Mouse (Mus musculus) forebrain, embryonic 15.5 days (tissue): Measurements from ENCODE around the gene Ddx27. TPM values are rescaled to one million over a fixed set of nuclear protein-coding genes. Genes with fewer than 3 reads are reported as not detected.
A peak's percentile ranks its signal among the peaks of the same experiment; 100 is the strongest.

Experiments used
- ATAC-seq: fragments of 200-750 bp; cut with Nextera tagmentation; replicated peaks from 2 replicates; pipeline ENCODE4 v1.8.0; 2017; ENCODE audit warnings: mild to moderate bottlenecking, moderate TSS enrichment, moderate library complexity
- H3K27ac ChIP-seq: fragments of 300-500 bp; sonication (generic); replicated peaks from 2 replicates; pipeline ENCODE4 v1.5.1; 2015; ENCODE audit warnings: mild to moderate bottlenecking, inconsistent platforms
- H3K27me3 ChIP-seq: fragments of 300-500 bp; sonication (generic); 2 replicates; pipeline ENCODE4 v1.6.1; 2015; ENCODE audit warnings: inconsistent platforms
- H3K36me3 ChIP-seq: fragments of 300-500 bp; sonication (generic); 2 replicates; pipeline ENCODE4 v1.6.1; 2015; ENCODE audit warnings: mild to moderate bottlenecking, inconsistent platforms
- H3K4me1 ChIP-seq: fragments of 300-500 bp; sonication (generic); 2 replicates; pipeline ENCODE4 v1.6.1; 2015; ENCODE audit warnings: inconsistent platforms
- H3K4me2 ChIP-seq: fragments of 300-500 bp; sonication (generic); replicated peaks from 2 replicates; pipeline ENCODE4 v1.6.1; 2015; ENCODE audit warnings: mild to moderate bottlenecking, inconsistent platforms
- H3K4me3 ChIP-seq: fragments of 300-500 bp; sonication (generic); 2 replicates; pipeline ENCODE4 v1.5.1; 2015; ENCODE audit warnings: mild to moderate bottlenecking, inconsistent platforms
- H3K9ac ChIP-seq: fragments of 300-500 bp; sonication (generic); replicated peaks from 2 replicates; pipeline ENCODE4 v1.6.1; 2015; ENCODE audit warnings: mild to moderate bottlenecking, inconsistent platforms
- H3K9me3 ChIP-seq: fragments of 300-500 bp; sonication (generic); 2 replicates; pipeline ENCODE4 v1.6.1; 2016; ENCODE audit warnings: inconsistent platforms
- WGBS: fragments of 180-500 bp; shearing (Covaris S2); methylation state at CpG from one replicate; pipeline ENCODE4 v1.1.7; 2015; ENCODE audit warnings: mixed read lengths; 5-methylcytosine and 5-hydroxymethylcytosine counted together
- polyA plus RNA-seq: library from polyadenylated mRNA; unstranded; fragments of >200 nt; fragmentation: Nextera tagmentation; extraction: Ambion mirVana; gene quantifications from 2 replicates; pipeline ENCODE4 v1.2.1, GENCODE M21; 2015

The Ddx27 gene
- polyA plus RNA-seq, 1 experiment from 2014 or later, result 41.3 TPM

DNA sequence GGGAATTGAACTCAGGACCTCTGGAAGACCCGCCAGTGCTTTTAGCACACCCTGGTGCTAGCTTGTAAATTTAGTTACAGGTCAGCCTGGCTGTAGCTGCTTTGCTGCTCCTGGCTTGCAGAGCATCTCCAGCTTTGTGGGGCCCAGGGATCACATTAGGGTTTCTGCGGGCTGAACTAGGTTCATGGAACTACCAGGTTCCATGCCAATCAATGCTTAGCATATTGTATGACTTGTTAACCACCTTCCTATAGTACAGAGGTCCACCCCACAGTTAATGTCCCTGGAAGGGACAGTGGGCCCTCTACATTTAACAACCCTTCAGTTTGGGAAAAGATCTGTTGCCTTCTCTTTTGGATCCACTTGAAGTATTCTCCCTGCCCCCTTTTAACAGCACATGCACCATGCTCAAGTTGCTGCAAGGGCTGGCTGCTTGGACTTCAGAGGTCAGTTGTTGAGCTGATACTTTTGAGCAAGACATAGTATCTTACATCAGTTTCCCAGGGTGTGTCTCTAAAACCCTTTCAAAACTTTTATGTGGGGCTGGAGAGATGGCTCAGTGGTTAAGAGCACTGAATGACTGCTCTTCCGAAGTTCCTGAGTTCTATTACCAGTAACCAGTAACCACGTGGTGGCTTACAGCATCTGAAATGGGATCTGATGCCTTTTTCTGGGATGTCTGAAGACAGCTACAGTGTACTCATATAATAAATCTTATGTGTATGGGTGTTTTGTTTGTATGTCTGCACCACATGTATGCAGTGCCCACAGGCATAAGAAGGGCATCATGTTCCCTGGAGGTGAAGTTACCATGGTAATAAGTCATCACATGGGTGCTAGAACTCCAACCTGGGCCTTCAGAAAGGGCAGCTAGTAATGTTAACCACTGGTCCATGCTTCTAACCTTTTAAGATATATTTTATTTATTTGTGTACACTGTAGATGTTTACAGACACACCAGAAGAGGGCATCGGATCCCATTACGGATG is 51.8 kb downstream of the Ddx27 start:
- no peak overlapping the region for H3K4me2 ChIP-seq
- H3K9me3 ChIP-seq, result no peaks in the 10 kb centered on the region
- no peaks in the 10 kb centered on the region for H3K27me3 ChIP-seq
- H3K4me1 ChIP-seq, result peaks cover 28% of the 10 kb centered on the region
- no peak overlapping the region for H3K27ac ChIP-seq
- WGBS, result 32% methylated on average over 6 of the region's 6 CpGs
- no peak overlapping the region for H3K4me3 ChIP-seq
- peaks cover 26% of the 10 kb centered on the region for H3K36me3 ChIP-seq
- no peak overlapping the region for H3K9ac ChIP-seq
- ATAC-seq, result no peak

GRCm38 (mm10) chr2:167067575-167067974 is 52.6 kb downstream of the Ddx27 start:
- Histone ChIP-seq H3K9ac (no peak overlapping the region), H3K36me3 (peaks cover 26% of the 10 kb centered on the region), H3K4me2 (no peak overlapping the region), H3K9me3 (no peaks in the 10 kb centered on the region), H3K4me3 (no peak overlapping the region), H3K27me3 (no peaks in the 10 kb centered on the region), H3K27ac (peak overlapping the region; percentile 8; the same call in 1 of the 2 replicates), H3K4me1 (peaks cover 30% of the 10 kb centered on the region)
- ATAC-seq, result no peak
- WGBS, result 54% methylated on average over 6 of the region's 6 CpGs

- Histone ChIP-seq H3K27ac (no peak overlapping the region), H3K9ac (no peak overlapping the region), H3K4me3 (no peak overlapping the region), H3K4me1 (peaks cover 21% of the 10 kb centered on the region), H3K4me2 (no peak overlapping the region), H3K36me3 (peaks cover 19% of the 10 kb centered on the region), H3K27me3 (no peaks in the 10 kb centered on the region), H3K9me3 (no peaks in the 10 kb centered on the region)
- no peak for ATAC-seq
- WGBS, result 53% methylated on average over 6 of the region's 6 CpGs
Measured at GRCm38 (mm10) chr2:167070341-167070740, 55.3 kb downstream of the Ddx27 start.

DNA sequence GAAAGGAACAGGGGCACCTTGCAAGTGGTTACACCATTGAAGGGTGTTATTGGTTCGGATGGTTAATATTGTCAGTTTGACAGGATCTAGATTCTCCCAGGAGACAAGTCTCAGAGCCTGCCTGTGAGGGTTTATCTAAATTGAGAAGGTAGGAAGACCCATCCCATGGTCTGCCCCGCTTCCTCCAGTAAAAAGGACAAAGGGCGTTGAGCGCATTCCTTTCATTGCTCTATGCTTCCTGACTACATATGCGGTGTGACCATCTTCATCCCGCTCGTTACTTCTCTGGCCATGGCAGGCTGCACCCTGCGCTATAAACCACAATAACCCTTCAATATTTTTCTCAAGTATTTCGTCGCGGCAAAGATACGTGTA is 56.3 kb downstream of the Ddx27 start:
- Histone ChIP-seq H3K27ac (peak overlapping the region; percentile 89), H3K27me3 (no peaks in the 10 kb centered on the region), H3K4me1 (peaks cover 15% of the 10 kb centered on the region), H3K4me2 (peak overlapping the region; percentile 54), H3K9me3 (no peaks in the 10 kb centered on the region), H3K4me3 (peak overlapping the region; percentile 51), H3K9ac (peak overlapping the region; percentile 54), H3K36me3 (peaks cover 10% of the 10 kb centered on the region; the same call in 1 of the 2 replicates)
- 25% methylated on average over 12 of the region's 12 CpGs for WGBS
- peak; percentile 30; the same call in 1 of the 2 replicates for ATAC-seq

DNA sequence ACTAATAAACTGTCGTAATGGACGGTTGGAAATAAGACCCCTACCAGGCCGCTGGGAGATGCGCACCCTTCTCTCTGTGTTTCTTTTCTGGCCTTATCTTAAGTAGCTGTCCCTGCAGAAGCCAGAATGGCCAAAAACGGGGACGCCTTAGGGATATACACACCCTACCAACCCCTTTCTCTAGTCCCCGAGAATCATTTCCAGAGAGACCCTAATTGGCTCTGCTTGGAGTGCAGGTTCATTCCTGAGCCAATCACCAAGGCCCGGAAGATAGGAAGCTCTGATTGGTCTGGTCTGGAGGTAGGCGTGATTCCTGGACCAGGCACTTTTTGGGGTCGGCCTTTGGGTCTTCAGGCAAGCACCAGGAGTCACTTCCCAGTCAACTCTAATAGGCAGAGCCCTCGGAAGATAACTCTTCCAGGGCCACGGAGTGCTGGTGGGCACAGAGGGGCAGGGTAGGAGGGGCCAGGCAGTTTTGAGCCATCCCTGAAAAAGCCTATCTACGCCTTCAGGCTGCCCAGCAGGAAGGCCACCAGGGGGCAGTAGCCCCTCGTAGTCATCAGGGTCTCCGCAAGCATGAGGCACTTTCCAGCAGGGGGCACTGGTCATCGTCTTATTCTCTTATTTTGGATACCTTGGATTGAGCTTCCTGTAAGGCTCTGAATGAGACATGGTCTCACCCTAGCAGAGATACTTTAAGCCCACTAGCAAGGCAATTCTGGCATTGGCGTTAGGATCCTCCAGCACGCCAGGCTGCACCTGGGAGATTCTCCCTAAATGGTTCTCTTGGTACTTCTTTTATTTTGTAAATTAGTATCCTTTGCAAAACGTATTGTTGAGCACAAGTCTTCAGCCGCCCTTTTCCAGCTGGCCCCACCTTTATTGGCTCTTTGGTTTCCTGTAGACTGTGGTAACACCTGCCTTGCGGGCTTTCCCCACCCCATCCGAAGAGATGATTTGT is 56.9 kb downstream of the Ddx27 start:
- Histone ChIP-seq H3K36me3 (peaks cover 4% of the 10 kb centered on the region; the same call in 1 of the 2 replicates), H3K4me1 (peaks cover 15% of the 10 kb centered on the region), H3K4me2 (peak overlapping the region; percentile 54), H3K9ac (peak overlapping the region; percentile 54), H3K27ac (peak overlapping the region; percentile 89), H3K27me3 (no peaks in the 10 kb centered on the region), H3K9me3 (no peaks in the 10 kb centered on the region), H3K4me3 (peak overlapping the region; percentile 51)
- 7% methylated on average over 22 of the region's 22 CpGs for WGBS
- peak; percentile 98 for ATAC-seq

DNA sequence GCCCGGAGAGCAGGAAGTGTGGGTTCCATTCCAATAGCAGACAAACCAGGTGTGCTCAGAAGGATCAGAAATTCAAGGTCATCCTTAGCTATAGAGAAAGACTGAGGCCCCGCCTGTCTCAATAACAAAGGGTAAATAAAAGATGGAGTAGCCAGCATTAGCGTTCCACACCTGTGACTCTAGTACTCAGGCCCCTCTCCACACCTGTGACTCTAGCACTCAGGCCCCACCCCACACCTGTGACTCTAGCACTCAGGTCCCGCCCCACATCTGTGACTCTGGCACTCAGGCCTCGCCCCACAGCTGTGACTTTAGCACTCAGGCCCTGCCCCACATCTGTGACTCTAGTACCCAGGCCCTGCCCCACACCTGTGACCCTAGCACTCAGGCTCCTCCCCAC is 59.6 kb downstream of the Ddx27 start:
- Histone ChIP-seq H3K27ac (no peak overlapping the region), H3K36me3 (no peaks in the 10 kb centered on the region), H3K9ac (no peak overlapping the region), H3K4me3 (no peak overlapping the region), H3K4me1 (peaks cover 28% of the 10 kb centered on the region), H3K27me3 (no peaks in the 10 kb centered on the region), H3K4me2 (no peak overlapping the region), H3K9me3 (no peaks in the 10 kb centered on the region)
- 93% methylated on average over 5 of the region's 5 CpGs for WGBS
- ATAC-seq, result no peak

DNA sequence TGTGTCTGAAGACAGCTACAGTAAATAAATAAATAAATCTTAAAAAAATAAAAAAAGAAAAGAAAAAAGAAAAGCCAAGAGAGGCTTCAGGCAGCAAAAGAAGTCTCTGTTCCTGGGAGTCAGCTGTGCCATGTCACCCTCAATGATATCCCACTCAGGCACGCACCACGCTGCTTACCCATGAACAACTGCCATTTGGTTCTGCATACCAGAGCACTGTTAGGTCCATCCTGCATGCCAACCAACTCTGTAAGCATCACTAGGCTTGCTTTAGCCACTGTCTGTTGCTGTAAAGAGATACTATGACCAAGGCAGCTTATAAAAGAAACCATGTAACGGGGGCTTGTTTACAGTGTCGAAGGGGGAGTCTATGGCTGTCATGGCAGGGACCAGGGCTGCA is 61.4 kb downstream of the Ddx27 start:
- WGBS, result 96% methylated on average over 4 of the region's 4 CpGs
- H3K27me3 ChIP-seq, result no peaks in the 10 kb centered on the region
- H3K36me3 ChIP-seq, result no peaks in the 10 kb centered on the region
- H3K4me2 ChIP-seq, result no peak overlapping the region
- H3K9me3 ChIP-seq, result no peaks in the 10 kb centered on the region
- H3K9ac ChIP-seq, result no peak overlapping the region
- H3K4me1 ChIP-seq, result peaks cover 23% of the 10 kb centered on the region
- no peak overlapping the region for H3K4me3 ChIP-seq
- no peak overlapping the region for H3K27ac ChIP-seq
- ATAC-seq, result no peak

GRCm38 (mm10) chr2:167076759-167077158 is 61.8 kb downstream of the Ddx27 start:
- 75% methylated on average over 2 of the region's 2 CpGs for WGBS
- H3K4me2 ChIP-seq, result no peak overlapping the region

DNA sequence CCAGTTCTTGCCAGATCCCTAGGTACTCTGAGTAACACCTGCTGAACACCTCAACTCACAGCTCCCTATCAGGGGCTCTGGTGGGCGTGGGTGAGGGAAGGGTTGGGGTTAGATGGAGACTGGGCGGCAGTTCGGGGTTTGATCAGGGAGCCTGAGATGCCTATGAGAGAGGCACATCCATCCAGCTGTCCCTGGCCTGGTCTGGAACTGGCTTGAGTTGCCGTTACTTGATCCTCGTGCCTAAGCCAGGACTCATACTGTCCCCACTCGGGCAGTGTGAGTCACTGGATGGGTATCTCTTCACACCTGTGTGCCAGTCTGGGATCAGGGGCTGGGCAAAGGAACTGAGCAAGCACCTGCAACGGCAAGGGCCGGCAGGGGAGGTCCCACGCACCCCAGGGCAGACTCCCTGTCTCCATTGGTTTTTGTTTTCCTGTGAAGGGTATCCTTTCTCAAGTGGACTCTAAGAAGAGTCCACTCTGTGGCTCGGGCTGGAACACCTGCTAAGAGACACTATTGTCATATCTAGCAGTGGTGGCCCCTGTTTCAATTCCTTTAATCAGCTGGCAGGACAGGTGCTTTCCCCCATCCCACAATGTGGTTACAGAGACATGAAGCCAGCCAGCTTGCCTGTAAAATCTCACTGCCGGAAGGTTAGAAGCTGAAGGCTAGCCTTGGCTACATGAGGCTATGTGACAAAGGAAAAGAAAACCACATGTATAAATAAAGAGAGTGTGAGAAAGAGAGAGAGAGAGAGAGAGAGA is 62.4 kb downstream of the Ddx27 start:
- no peak for ATAC-seq
- Histone ChIP-seq H3K4me3 (no peak overlapping the region), H3K4me1 (peaks cover 22% of the 10 kb centered on the region), H3K36me3 (no peaks in the 10 kb centered on the region), H3K27me3 (no peaks in the 10 kb centered on the region), H3K9ac (no peak overlapping the region), H3K27ac (no peak overlapping the region), H3K4me2 (no peak overlapping the region), H3K9me3 (no peaks in the 10 kb centered on the region)
- 89% methylated on average over 11 of the region's 11 CpGs for WGBS

More at GRCm38 (mm10) chr2:167076759-167077158, 61.8 kb downstream of the Ddx27 start:
- Histone ChIP-seq H3K27me3 (no peaks in the 10 kb centered on the region), H3K9ac (no peak overlapping the region), H3K9me3 (no peaks in the 10 kb centered on the region), H3K4me3 (no peak overlapping the region), H3K4me1 (peaks cover 25% of the 10 kb centered on the region), H3K27ac (no peak overlapping the region), H3K36me3 (no peaks in the 10 kb centered on the region)
- no peak for ATAC-seq

DNA sequence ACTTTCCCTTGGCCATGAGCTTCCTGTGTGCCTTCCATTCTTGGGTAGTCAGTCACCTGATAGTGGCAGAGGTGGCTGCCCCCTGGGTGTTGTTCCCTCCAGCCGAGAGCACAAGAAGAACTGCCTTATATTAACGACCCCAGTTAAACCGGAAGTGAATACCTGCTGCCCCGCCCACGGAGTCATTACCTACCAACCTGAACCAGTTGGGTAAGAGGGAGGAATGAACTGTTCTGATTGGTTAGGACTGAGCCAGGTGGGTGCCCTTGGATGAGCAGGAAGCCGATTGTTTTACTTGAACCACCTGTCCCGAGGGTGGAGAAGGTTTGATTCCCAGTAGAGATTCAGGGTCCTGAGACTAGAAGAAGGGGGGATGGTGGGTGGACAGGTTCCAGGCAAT is 63.5 kb downstream of the Ddx27 start:
- Histone ChIP-seq H3K27me3 (no peaks in the 10 kb centered on the region), H3K9ac (no peak overlapping the region), H3K27ac (no peak overlapping the region), H3K9me3 (no peaks in the 10 kb centered on the region), H3K4me3 (no peak overlapping the region), H3K36me3 (no peaks in the 10 kb centered on the region), H3K4me2 (no peak overlapping the region), H3K4me1 (peaks cover 22% of the 10 kb centered on the region)
- 54% methylated on average over 7 of the region's 7 CpGs for WGBS
- ATAC-seq, result no peak

DNA sequence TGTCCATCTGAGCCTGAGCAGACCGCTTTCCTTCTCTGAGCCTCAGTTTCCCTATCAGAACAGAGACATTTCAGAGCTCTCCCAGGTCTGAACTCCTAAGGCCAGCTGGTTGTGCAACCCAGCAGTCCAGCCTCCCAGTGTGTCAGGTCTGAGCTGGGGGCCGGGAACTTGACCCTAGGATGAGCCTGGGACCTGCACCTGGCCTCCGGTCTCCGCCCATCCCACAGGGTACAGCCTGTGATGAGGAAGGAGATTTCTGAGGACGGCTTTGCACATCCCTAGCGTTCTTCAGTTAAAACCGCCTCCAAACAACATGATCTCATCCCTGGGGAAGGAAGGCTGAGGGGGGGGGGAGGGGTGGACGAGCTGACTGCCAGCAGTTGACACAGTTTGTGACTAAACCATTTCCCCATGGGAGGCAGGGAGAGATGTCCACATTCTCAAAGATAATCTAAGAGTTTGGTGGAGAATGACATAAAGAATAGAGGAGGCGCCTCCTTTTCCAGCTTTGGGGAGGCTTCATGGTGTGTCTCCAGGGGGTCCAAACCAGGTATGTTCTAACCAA is 64.0 kb downstream of the Ddx27 start:
- H3K27ac ChIP-seq, result peak overlapping the region; percentile 68
- H3K27me3 ChIP-seq, result no peaks in the 10 kb centered on the region
- peak; percentile 9; the same call in 1 of the 2 replicates for ATAC-seq
- H3K9ac ChIP-seq, result no peak overlapping the region
- H3K4me2 ChIP-seq, result 0 out of 2 replicates have a peak overlapping the region, but pooled peaks have one; percentile 4
- 53% methylated on average over 9 of the region's 9 CpGs for WGBS
- peaks cover 22% of the 10 kb centered on the region for H3K4me1 ChIP-seq
- no peak overlapping the region for H3K4me3 ChIP-seq
- no peaks in the 10 kb centered on the region for H3K9me3 ChIP-seq
- H3K36me3 ChIP-seq, result no peaks in the 10 kb centered on the region
